11 mouse cellular contexts compared by ENCODE assay signal in genomic region chr3:101599191-101599919, GRCm38 (mm10). TPM values are rescaled to one million over a fixed set of nuclear protein-coding genes. Genes with fewer than 3 reads are reported as not detected.
DNase-seq lines count a peak whose midpoint lies in the region; ATAC-seq and TF ChIP-seq lines count a peak whose summit lies in the region.
"Had no signal": no experiment of that assay in that cellular context is flagged by ENCODE, and none has a peak within 500 bp of the region (broad histone marks: within the 10 kb centered on the region; RNA-seq: fewer than 3 reads in every experiment).

No protein-coding gene starts in this region.

- H3K4me2 ChIP-seq in heart, embryonic 14.5 days (ENCODE audit: low read length) = peak overlapping the region; percentile 78
- no peak overlapping the region for H3K4me2 ChIP-seq in limb, embryonic 15.5 days

- no peak for ATAC-seq in heart, embryonic 14.5 days (ENCODE audit: insufficient number of reproducible peaks, insufficient read depth, low FRiP score, low read depth)
- no peak for ATAC-seq in limb, embryonic 15.5 days (ENCODE audit: insufficient number of reproducible peaks, low FRiP score, low TSS enrichment, low read depth)

- no peak for DNase-seq in heart, postnatal 14 days
- peak; percentile 75 for DNase-seq in brain, embryonic 14.5 days (ENCODE audit: low read depth)
- no peak for DNase-seq in Muller cell, postnatal 12 days (ENCODE audit: inconsistent ontology term)
- no peak for DNase-seq in thymus, postnatal 25 days
- DNase-seq in urinary bladder, postnatal 14 days (ENCODE audit: low spot score) = no peak
- DNase-seq: right cerebral cortex, adult 18-20 months; thymus, adult 18-20 months had no signal

- WGBS in heart, embryonic 14.5 days = 31% methylated on average over 8 of the region's 8 CpGs
- WGBS in limb, embryonic 15.5 days = 66% methylated on average over 8 of the region's 8 CpGs

- no peak for TF ChIP-seq POLR2A in brain, embryonic 14.5 days (IDR thresholded peaks at IDR 0.05; ENCODE audit: borderline replicate concordance, extremely low read depth, insufficient read depth, insufficient read length, poor library complexity, severe bottlenecking)
- no peak for TF ChIP-seq POLR2A in embryonic fibroblast, embryonic 13.5 days (IDR thresholded peaks at IDR 0.05; ENCODE audit: low read depth, low read length)

- no peak for TF ChIP-seq CTCF in brain, embryonic 14.5 days (IDR thresholded peaks at IDR 0.05; ENCODE audit: borderline replicate concordance, extremely low read depth, insufficient read depth, insufficient read length)
- no peak for TF ChIP-seq CTCF in embryonic fibroblast, embryonic 13.5 days (IDR thresholded peaks at IDR 0.05; ENCODE audit: borderline replicate concordance, insufficient read depth, low read length)

- H3K4me3 ChIP-seq in heart, embryonic 14.5 days (ENCODE audit: control insufficient read depth in 1 of 2, insufficient read depth in 1 of 2, low read depth in 1 of 2, low read length in 2 of 2) = peak overlapping the region; percentile 3 to 82; a peak in 3 of 4 replicates
- no peak overlapping the region for H3K4me3 ChIP-seq in embryonic fibroblast, embryonic 13.5 days (ENCODE audit: insufficient read depth, low read length)
- H3K4me3 ChIP-seq in limb, embryonic 15.5 days = no peak overlapping the region
- H3K4me3 ChIP-seq: megakaryocyte, embryonic 14.5 days had no signal

- H3K27ac ChIP-seq in heart, embryonic 14.5 days (replicated peaks in 1 of 2; ENCODE audit: control insufficient read depth in 1 of 2, insufficient read depth in 1 of 2, low read depth in 2 of 2, low read length in 2 of 2) = peak overlapping the region; percentile 93 to 99
- H3K27ac ChIP-seq in embryonic fibroblast, embryonic 13.5 days (ENCODE audit: insufficient read depth, low read length) = peak overlapping the region; percentile 94
- H3K27ac ChIP-seq in limb, embryonic 15.5 days = 0 out of 2 replicates have a peak overlapping the region, but pooled peaks have one; percentile 76

- intact Hi-C loops in heart, postnatal 14 days (cut with DNase I) = loop anchor here (2.0 to 10.0 kb wide), 2 partner anchors 93 to 1765 kb away; no protein-coding TSS in a partner anchor

- peak overlapping the region; percentile 99 for H3K9ac ChIP-seq in heart, embryonic 14.5 days (ENCODE audit: low read length)
- no peak overlapping the region for H3K9ac ChIP-seq in limb, embryonic 15.5 days

- H3K9me3 ChIP-seq in heart, embryonic 14.5 days (ENCODE audit: control insufficient read depth, low read length) = no peaks in the 10 kb centered on the region
- no peaks in the 10 kb centered on the region for H3K9me3 ChIP-seq in limb, embryonic 15.5 days
- H3K9me3 ChIP-seq: megakaryocyte, embryonic 14.5 days had no signal

- H3K27me3 ChIP-seq in heart, embryonic 14.5 days (ENCODE audit: control insufficient read depth, insufficient read depth, low read length) = no peaks in the 10 kb centered on the region
- H3K27me3 ChIP-seq in limb, embryonic 15.5 days = no peaks in the 10 kb centered on the region
- H3K27me3 ChIP-seq: megakaryocyte, embryonic 14.5 days had no signal

- H3K4me1 ChIP-seq in heart, embryonic 14.5 days (ENCODE audit: control insufficient read depth in 2 of 2, insufficient read depth in 2 of 2, low read length in 2 of 2) = peaks cover 35 to 74% of the 10 kb centered on the region in 2 experiments
- H3K4me1 ChIP-seq in embryonic fibroblast, embryonic 13.5 days (ENCODE audit: control insufficient read depth, insufficient read depth, low read length) = peaks cover 39% of the 10 kb centered on the region
- H3K4me1 ChIP-seq in limb, embryonic 15.5 days = peaks cover 68% of the 10 kb centered on the region

- peaks cover 17% of the 10 kb centered on the region for H3K36me3 ChIP-seq in heart, embryonic 14.5 days (ENCODE audit: control insufficient read depth, insufficient read depth, low read length)
- peaks cover 7% of the 10 kb centered on the region for H3K36me3 ChIP-seq in limb, embryonic 15.5 days

RNA-seq across cellular contexts. Expression of gene Atp1a1, which starts 5.1 kb away (rescaled TPM):
- 486 and 537 TPM in 2 replicates for polyA plus RNA-seq in heart, embryonic 14.5 days (2014; fragmentation: Nextera tagmentation; extraction: Ambion mirVana)
- total RNA-seq in heart, postnatal 14 days (2021) = 100 to 1,000 TPM; 773 to 866 TPM
- polyA plus RNA-seq in brain, embryonic 14.5 days (2012; rRNA removed) = 118 and 129 TPM in 2 replicates
- 211 and 238 TPM in 2 replicates for polyA plus RNA-seq in embryonic fibroblast, embryonic 13.5 days (2011; ENCODE audit: insufficient read length, low read depth, missing spikeins)
- 63.5 and 78.0 TPM in 2 replicates for polyA plus RNA-seq in limb, embryonic 15.5 days (2015; fragmentation: Nextera tagmentation; extraction: Ambion mirVana)

Comparison
In these comparisons a context has a peak if more than half of its experiments do, and no peak if none do; other contexts are left out.
1. H3K4me3 ChIP-seq: peak in heart, embryonic 14.5 days (2 of 2); none in embryonic fibroblast, embryonic 13.5 days (single experiment) and limb, embryonic 15.5 days (single experiment).
2. Peak in every context shown above with its lines, with median percentiles within 50 percentile points of each other: H3K27ac ChIP-seq.